Mouse (Mus musculus) forebrain, embryonic 15.5 days (tissue): Measurements from ENCODE around the gene Aldh18a1. TPM values are rescaled to one million over a fixed set of nuclear protein-coding genes. Genes with fewer than 3 reads are reported as not detected.
"Not testable (repeated sequence)": the region's sequence is repeated elsewhere in the genome, so short reads cannot be mapped to it uniquely, and the experiment has no call there.

Experiments used
- ATAC-seq: fragments of 200-750 bp; cut with Nextera tagmentation; replicated peaks from 2 replicates; pipeline ENCODE4 v1.8.0; 2017; ENCODE audit warnings: mild to moderate bottlenecking, moderate TSS enrichment, moderate library complexity
- H3K27ac ChIP-seq: fragments of 300-500 bp; sonication (generic); replicated peaks from 2 replicates; pipeline ENCODE4 v1.5.1; 2015; ENCODE audit warnings: mild to moderate bottlenecking, inconsistent platforms
- H3K27me3 ChIP-seq: fragments of 300-500 bp; sonication (generic); 2 replicates; pipeline ENCODE4 v1.6.1; 2015; ENCODE audit warnings: inconsistent platforms
- H3K36me3 ChIP-seq: fragments of 300-500 bp; sonication (generic); 2 replicates; pipeline ENCODE4 v1.6.1; 2015; ENCODE audit warnings: mild to moderate bottlenecking, inconsistent platforms
- H3K4me1 ChIP-seq: fragments of 300-500 bp; sonication (generic); 2 replicates; pipeline ENCODE4 v1.6.1; 2015; ENCODE audit warnings: inconsistent platforms
- H3K4me2 ChIP-seq: fragments of 300-500 bp; sonication (generic); replicated peaks from 2 replicates; pipeline ENCODE4 v1.6.1; 2015; ENCODE audit warnings: mild to moderate bottlenecking, inconsistent platforms
- H3K4me3 ChIP-seq: fragments of 300-500 bp; sonication (generic); 2 replicates; pipeline ENCODE4 v1.5.1; 2015; ENCODE audit warnings: mild to moderate bottlenecking, inconsistent platforms
- H3K9ac ChIP-seq: fragments of 300-500 bp; sonication (generic); replicated peaks from 2 replicates; pipeline ENCODE4 v1.6.1; 2015; ENCODE audit warnings: mild to moderate bottlenecking, inconsistent platforms
- H3K9me3 ChIP-seq: fragments of 300-500 bp; sonication (generic); 2 replicates; pipeline ENCODE4 v1.6.1; 2016; ENCODE audit warnings: inconsistent platforms
- WGBS: fragments of 180-500 bp; shearing (Covaris S2); methylation state at CpG from one replicate; pipeline ENCODE4 v1.1.7; 2015; ENCODE audit warnings: mixed read lengths; 5-methylcytosine and 5-hydroxymethylcytosine counted together
- polyA plus RNA-seq: library from polyadenylated mRNA; unstranded; fragments of >200 nt; fragmentation: Nextera tagmentation; extraction: Ambion mirVana; gene quantifications from 2 replicates; pipeline ENCODE4 v1.2.1, GENCODE M21; 2015

The Aldh18a1 gene
- polyA plus RNA-seq, result 78.8 and 79.1 TPM in 2 replicates

DNA sequence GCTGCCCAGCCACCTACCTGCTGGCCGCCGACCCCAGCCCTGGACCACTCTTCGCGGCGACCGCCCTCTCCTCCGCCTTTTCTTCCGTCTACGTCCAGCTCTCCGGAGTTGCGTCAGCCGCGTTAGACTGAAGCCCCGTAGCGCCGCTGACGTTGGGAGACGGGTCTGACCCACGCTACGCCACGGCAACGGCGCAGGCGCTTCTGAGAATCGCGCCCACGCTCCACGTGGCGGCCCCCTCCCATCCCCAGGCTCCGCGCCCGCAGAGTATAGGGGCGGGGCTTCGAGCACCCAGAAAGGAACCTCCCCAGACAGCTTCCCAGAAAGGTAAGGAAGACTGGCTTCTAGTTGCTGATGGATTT, at the start of gene Aldh18a1:
TSS of gene Aldh18a1 (minus strand) at position 171 of the 362 bp plus-strand sequence.
- Histone ChIP-seq H3K4me2 (peak within 1 kb of the TSS; percentile 59), H3K4me3 (peak within 1 kb of the TSS; percentile 73), H3K27me3 (no peaks in the 10 kb centered on the region), H3K9me3 (no peaks in the 10 kb centered on the region), H3K27ac (peak within 1 kb of the TSS; percentile 86), H3K9ac (peak within 1 kb of the TSS; percentile 75), H3K4me1 (peaks cover 23% of the 10 kb centered on the region), H3K36me3 (peaks cover 6% of the 10 kb centered on the region)
- WGBS, result under 1% methylated on average over 32 of the region's 34 CpGs
- peak; percentile 96 for ATAC-seq

DNA sequence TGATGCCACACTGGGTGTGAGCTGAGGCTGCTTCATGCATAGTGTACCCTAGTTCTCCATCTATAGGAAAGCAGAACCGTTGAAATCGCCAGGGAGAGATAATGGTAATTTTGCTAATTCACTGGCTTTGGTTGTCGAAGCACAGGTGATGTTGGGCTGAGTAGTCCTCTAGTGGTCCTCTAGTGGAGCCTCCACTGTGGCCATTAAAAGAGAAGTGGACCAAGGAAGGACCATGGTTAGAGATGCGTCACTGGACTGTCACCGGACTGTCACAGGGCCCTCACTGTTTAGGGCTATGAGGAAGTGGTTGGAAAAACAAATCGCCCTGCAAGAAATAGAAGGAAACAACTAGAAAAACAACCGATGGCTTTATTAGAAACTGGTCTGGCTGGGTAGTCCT, 49.3 kb upstream of the Aldh18a1 start:
- Histone ChIP-seq H3K9me3 (no peaks in the 10 kb centered on the region), H3K36me3 (no peaks in the 10 kb centered on the region), H3K4me1 (no peaks in the 10 kb centered on the region), H3K27me3 (no peaks in the 10 kb centered on the region), H3K9ac (no peak overlapping the region), H3K4me3 (no peak overlapping the region), H3K4me2 (no peak overlapping the region), H3K27ac (no peak overlapping the region)
- no peak for ATAC-seq
- 92% methylated on average over 7 of the region's 7 CpGs for WGBS

DNA sequence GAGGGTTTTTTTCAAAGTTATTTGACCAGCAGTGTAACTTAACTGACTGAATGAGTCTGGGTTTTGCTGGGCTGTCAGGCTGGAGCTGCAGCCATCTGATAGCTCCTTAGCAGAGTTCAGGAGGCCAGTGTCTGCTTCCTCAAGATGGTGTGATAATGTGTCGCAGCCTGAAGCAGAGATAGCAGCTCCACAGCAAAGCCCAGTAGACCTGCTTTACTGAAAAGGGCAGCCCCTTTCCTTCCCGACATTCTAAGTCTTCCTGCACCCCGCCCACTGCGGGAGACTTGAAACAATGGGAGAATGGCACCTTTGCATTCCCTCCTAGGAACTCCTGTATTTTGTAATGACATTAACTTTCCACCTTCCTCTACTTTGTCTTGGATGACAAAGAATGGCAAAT, 48.8 kb upstream of the Aldh18a1 start:
- Histone ChIP-seq H3K27ac (no peak overlapping the region), H3K36me3 (no peaks in the 10 kb centered on the region), H3K4me2 (no peak overlapping the region), H3K4me1 (no peaks in the 10 kb centered on the region), H3K27me3 (no peaks in the 10 kb centered on the region), H3K4me3 (no peak overlapping the region), H3K9me3 (no peaks in the 10 kb centered on the region), H3K9ac (no peak overlapping the region)
- 70% methylated on average over 4 of the region's 4 CpGs for WGBS
- ATAC-seq, result no peak

DNA sequence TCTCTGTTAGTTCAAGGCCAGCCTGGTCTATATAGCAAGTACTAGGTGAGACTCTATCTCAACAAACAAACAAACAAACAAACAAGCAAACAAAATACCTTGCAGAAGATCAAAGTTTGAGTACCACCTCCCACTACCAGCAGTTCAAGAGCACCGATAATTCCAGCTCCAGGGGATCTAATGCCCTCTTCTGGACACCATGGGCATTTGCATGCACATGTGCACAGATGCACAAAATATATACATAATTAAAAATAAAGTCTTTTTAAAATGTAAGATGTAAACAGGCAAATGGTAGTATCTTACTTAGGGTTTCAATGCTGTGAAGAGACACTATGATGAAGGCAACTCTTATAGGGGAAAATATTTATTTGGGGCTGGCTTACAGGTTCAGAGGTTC, 44.9 kb upstream of the Aldh18a1 start:
- no peak overlapping the region for H3K9ac ChIP-seq
- 76% methylated on average over 1 of the region's 1 CpGs for WGBS
- no peaks in the 10 kb centered on the region for H3K27me3 ChIP-seq
- H3K4me3 ChIP-seq, result no peak overlapping the region
- ATAC-seq, result no peak
- no peak overlapping the region for H3K4me2 ChIP-seq
- no peaks in the 10 kb centered on the region for H3K4me1 ChIP-seq
- no peaks in the 10 kb centered on the region for H3K9me3 ChIP-seq
- no peak overlapping the region for H3K27ac ChIP-seq
- no peaks in the 10 kb centered on the region for H3K36me3 ChIP-seq

DNA sequence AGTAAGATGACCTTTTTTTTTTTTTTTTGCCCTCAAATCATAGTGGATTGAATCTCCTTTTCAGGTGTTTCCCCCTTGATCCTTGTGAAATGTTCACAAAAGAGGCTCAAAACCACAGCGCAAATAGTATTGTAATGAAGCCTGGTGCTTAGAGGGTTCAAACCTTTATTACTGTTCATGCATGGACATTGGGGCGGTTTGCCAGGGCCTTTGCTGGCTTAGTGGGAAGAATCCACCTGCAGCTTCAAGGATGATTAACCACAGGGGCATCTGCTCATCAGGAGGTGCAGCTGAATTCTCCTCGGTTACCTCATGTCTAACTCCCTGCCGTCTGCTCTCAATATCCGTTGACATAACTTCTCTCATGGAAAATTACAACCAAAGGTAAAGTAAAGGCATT, 44.4 kb upstream of the Aldh18a1 start:
- ATAC-seq, result no peak
- no peak overlapping the region for H3K4me3 ChIP-seq
- no peaks in the 10 kb centered on the region for H3K36me3 ChIP-seq
- H3K4me2 ChIP-seq, result no peak overlapping the region
- H3K27me3 ChIP-seq, result no peaks in the 10 kb centered on the region
- no peaks in the 10 kb centered on the region for H3K4me1 ChIP-seq
- H3K9ac ChIP-seq, result no peak overlapping the region
- H3K27ac ChIP-seq, result no peak overlapping the region
- H3K9me3 ChIP-seq, result no peaks in the 10 kb centered on the region
- WGBS, result 85% methylated on average over 5 of the region's 5 CpGs

DNA sequence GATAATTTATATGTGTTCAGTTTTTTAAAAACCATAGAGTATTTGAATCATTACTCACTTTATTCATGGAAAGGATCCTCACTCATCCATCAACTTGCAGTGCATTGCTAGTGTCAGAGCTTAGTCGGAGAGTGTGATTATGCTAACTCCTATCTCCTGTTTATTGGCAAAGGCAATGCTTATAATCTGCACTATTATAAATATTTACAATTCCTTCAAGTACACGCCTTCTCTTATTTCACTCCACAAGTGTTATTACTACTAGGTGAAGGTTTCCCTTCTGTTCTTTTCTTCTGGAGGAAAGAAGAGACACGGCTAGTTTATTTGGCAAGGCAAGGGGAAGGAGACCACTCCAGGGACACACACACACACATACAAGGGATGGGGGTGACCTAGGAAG, 43.9 kb upstream of the Aldh18a1 start:
- Histone ChIP-seq H3K36me3 (no peaks in the 10 kb centered on the region), H3K9ac (no peak overlapping the region), H3K27me3 (no peaks in the 10 kb centered on the region), H3K4me1 (no peaks in the 10 kb centered on the region), H3K9me3 (no peaks in the 10 kb centered on the region), H3K4me3 (no peak overlapping the region), H3K27ac (no peak overlapping the region), H3K4me2 (no peak overlapping the region)
- no peak for ATAC-seq
- WGBS, result 85% methylated on average over 3 of the region's 3 CpGs

DNA sequence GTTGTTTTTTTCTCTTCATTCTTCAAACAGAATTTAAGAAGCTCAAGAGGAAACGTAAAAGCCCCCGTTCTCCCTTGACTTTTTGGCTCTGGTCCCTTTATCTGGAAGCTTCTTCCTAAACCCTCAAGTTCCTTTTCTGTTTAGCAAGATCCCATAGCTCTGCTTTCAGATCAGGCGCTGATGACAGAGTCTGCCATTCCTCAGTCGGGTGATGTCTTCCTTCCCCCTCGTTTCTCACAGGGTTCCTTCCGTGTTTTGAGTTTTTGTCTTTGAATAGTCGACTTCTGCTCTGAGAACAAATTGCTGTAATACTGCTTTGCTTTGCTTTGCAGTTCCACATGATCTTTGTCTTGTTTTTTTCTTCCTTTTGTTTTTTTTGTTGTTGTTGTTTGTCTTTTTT, 42.3 kb upstream of the Aldh18a1 start:
- H3K9me3 ChIP-seq, result no peaks in the 10 kb centered on the region
- 86% methylated on average over 7 of the region's 7 CpGs for WGBS

DNA sequence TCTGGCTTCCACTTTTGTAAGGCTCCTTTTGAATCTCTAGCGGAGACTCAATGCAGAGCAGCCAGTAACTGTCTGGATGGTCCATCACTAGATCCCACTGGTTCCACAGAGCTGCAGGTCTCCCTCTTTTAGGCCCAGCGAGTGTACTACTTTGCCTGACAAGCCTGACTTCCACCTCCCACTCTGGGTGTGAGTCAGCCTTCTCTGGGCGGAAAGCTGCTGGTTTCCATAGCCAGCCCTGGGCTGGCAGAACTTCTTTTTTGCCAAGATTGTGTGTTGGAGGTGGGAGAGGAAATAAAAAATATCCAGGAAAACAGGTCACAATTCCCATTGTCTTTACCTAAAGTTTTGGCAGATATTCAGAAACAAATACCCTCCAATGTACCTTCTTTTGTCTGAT, 41.8 kb upstream of the Aldh18a1 start:
- Histone ChIP-seq H3K4me3 (no peak overlapping the region), H3K36me3 (no peaks in the 10 kb centered on the region), H3K9ac (no peak overlapping the region), H3K4me1 (no peaks in the 10 kb centered on the region), H3K27ac (no peak overlapping the region), H3K9me3 (no peaks in the 10 kb centered on the region), H3K4me2 (no peak overlapping the region), H3K27me3 (no peaks in the 10 kb centered on the region)
- 79% methylated on average over 3 of the region's 3 CpGs for WGBS
- ATAC-seq, result no peak

More for the DNA sequence above, 42.3 kb upstream of the Aldh18a1 start:
- Histone ChIP-seq H3K27ac (no peak overlapping the region), H3K36me3 (no peaks in the 10 kb centered on the region), H3K27me3 (no peaks in the 10 kb centered on the region), H3K4me1 (no peaks in the 10 kb centered on the region), H3K4me2 (no peak overlapping the region), H3K4me3 (no peak overlapping the region), H3K9ac (no peak overlapping the region)
- ATAC-seq, result no peak

DNA sequence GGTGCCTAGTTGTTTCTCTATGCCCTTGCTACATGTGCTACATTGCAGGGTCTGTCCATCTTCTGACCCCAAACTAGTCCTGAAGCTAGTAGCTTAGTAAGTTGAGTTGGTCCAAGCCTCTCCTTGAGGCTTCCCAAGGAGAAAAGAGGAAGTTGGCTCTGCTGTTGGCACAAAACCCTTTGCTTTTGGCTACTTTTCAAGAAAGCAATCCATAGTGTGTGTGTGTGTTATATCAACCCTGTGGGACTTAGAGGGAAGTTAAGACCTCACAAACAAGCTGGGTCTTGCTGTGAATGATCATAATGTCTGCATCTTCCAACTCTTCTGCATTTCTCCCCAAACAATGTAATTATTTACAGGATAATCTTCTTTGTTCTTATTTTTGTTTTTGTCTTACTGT, 40.7 kb upstream of the Aldh18a1 start:
- Histone ChIP-seq H3K9ac (no peak overlapping the region), H3K4me1 (no peaks in the 10 kb centered on the region), H3K36me3 (no peaks in the 10 kb centered on the region), H3K4me2 (no peak overlapping the region), H3K9me3 (no peaks in the 10 kb centered on the region), H3K27ac (no peak overlapping the region), H3K4me3 (no peak overlapping the region), H3K27me3 (no peaks in the 10 kb centered on the region)
- no peak for ATAC-seq

DNA sequence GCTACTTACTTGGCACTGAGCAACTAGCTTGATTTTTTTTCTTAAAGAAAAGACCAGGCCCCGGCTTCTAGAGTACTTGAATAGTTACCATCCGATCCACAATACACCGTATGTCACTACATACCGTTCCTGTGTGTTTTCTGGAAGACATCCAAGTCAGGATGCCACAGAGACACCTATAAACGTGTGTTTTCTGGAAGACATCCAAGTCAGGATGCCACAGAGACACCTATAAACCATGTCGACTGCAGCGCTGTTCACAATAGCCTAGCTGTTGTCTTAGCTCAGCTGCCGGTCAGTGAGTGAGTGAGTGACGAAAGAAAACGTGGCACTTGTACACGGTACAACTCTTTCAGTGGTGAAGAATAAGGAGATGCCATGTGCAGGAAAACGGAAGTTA, 37.7 kb upstream of the Aldh18a1 start:
- 66% methylated on average over 12 of the region's 12 CpGs for WGBS
- Histone ChIP-seq H3K9me3 (no peaks in the 10 kb centered on the region), H3K4me1 (no peaks in the 10 kb centered on the region), H3K27me3 (no peaks in the 10 kb centered on the region), H3K27ac (no peak overlapping the region), H3K4me3 (no peak overlapping the region), H3K9ac (no peak overlapping the region), H3K36me3 (no peaks in the 10 kb centered on the region), H3K4me2 (no peak overlapping the region)
- ATAC-seq, result no peak

DNA sequence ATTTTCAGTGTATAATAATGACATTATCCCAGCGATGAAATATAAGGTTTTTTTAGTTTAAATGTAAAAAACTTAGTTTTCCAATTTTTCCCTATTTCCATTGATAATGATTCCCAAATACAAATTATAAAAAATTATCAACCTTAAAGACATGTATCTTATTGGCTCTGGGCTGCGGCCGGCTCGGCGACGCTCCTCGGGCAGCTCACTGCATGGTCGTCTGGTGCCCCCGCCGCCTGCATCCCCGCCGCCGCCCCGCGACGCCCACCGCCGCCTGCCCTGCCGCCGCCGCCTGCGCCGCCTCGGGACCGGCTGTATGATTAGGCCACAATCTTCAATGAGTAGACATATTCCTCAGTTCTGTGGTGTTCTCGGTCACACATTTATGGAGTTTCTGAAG, 33.4 kb upstream of the Aldh18a1 start:
- not testable (repeated sequence) for H3K27me3 ChIP-seq, H3K27ac ChIP-seq, H3K9me3 ChIP-seq, H3K9ac ChIP-seq, H3K4me2 ChIP-seq, ATAC-seq, H3K4me3 ChIP-seq, H3K4me1 ChIP-seq, H3K36me3 ChIP-seq
- WGBS, result 51% methylated on average over 15 of the region's 26 CpGs

DNA sequence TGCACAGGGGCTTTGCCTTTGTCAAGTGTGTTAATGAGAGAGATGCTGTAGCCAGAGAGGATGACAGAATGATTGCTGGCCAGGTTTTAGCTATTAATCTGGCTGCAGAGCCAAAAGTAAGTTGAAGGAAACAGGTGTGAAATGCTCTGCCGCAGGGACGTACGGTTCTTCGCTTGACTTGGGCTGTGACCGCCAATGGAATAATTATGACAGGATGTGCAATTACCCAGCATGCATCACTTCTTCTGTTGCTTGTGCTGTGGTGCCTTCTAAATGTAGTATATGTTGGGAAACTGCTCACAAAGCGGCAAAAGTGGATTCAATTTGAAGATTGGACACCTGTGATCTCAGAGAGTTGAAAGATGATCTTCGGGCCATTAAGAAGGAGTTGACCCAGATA, 27.8 kb upstream of the Aldh18a1 start:
- 89% methylated on average over 7 of the region's 7 CpGs for WGBS
- no peak overlapping the region for H3K4me2 ChIP-seq
- H3K27me3 ChIP-seq, result no peaks in the 10 kb centered on the region
- H3K36me3 ChIP-seq, result no peaks in the 10 kb centered on the region
- H3K4me1 ChIP-seq, result peaks cover 10% of the 10 kb centered on the region
- H3K9me3 ChIP-seq, result no peaks in the 10 kb centered on the region
- no peak overlapping the region for H3K27ac ChIP-seq
- no peak for ATAC-seq
- H3K9ac ChIP-seq, result no peak overlapping the region
- H3K4me3 ChIP-seq, result no peak overlapping the region

DNA sequence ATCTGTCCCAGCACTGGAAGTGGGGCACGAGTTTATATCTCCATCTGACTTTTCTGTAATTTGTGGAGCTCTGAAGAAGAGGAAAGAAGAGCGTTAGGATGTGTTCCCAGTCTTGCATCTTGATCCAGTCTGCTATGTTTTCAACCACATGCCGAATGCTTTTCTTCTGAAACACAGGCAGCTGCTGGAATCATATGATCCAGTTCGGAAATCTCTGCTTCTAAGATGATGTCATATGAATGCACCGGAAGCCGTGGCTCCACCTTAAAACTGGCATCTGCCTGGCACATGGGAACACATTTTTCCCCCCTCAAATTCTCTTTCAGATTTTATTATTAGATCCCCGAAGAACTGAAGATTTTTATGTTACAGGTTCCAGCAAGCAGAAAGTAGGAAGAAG, 26.5 kb upstream of the Aldh18a1 start:
- H3K4me3 ChIP-seq, result no peak overlapping the region
- WGBS, result 85% methylated on average over 7 of the region's 7 CpGs
- no peaks in the 10 kb centered on the region for H3K27me3 ChIP-seq
- H3K4me2 ChIP-seq, result no peak overlapping the region
- no peak overlapping the region for H3K9ac ChIP-seq
- H3K4me1 ChIP-seq, result peaks cover 13% of the 10 kb centered on the region
- no peaks in the 10 kb centered on the region for H3K9me3 ChIP-seq
- ATAC-seq, result no peak
- H3K36me3 ChIP-seq, result no peaks in the 10 kb centered on the region
- H3K27ac ChIP-seq, result no peak overlapping the region
